ENCODE assay signal across 16 mouse cellular contexts in the genomic region with DNA sequence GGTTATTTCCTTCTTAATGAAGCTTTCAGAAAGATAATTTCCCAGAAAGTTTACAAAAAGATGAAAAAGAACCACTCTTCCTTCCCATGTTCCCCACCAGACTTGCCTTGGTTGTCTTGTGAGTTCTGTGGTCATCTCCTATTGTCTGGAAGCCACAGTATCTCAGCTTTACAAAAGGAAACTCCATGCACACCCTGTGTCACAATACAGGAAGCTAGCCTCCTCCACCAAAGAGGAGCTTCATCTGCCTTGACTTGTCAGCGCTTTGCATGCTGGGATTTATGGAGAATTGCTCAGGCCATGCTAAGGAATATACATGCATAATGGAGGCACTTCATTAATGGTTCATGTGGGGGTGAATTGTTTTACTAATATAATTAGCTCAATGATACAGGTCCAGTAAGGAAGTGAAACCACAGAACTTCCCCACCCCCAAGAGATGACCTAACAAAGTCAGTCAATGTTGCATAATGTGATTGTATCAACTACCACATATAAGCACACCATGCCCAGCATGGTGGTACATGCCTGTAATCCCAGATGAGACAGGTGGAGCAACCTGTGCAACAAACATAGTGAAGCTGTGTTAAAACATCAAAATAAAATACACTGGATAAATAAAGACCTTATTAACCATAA. TPM values are rescaled to one million over a fixed set of nuclear protein-coding genes. Genes with fewer than 3 reads are reported as not detected.
A peak's percentile ranks its signal among the peaks of the same experiment; 100 is the strongest.
DNase-seq lines count a peak whose midpoint lies in the region; ATAC-seq and TF ChIP-seq lines count a peak whose summit lies in the region.
"Had no signal": no experiment of that assay in that cellular context is flagged by ENCODE, and none has a peak within 500 bp of the region (broad histone marks: within the 10 kb centered on the region; RNA-seq: fewer than 3 reads in every experiment).

No protein-coding gene starts in this region.

- H3K36me3 ChIP-seq in heart, embryonic 12.5 days: no peaks in the 10 kb centered on the region
- H3K36me3 ChIP-seq in macrophage (ENCODE audit: inconsistent target): no peaks in the 10 kb centered on the region
- H3K36me3 ChIP-seq: heart, embryonic 15.5 days; hindbrain, embryonic 12.5 days; limb, embryonic 15.5 days; neural tube, embryonic 12.5 days had no signal

- no peak overlapping the region for H3K4me2 ChIP-seq in heart, embryonic 12.5 days
- H3K4me2 ChIP-seq: heart, embryonic 15.5 days; hindbrain, embryonic 12.5 days; limb, embryonic 15.5 days; neural tube, embryonic 12.5 days had no signal

- TF ChIP-seq POLR2A in lung, adult 2 months (IDR thresholded peaks at IDR 0.05; ENCODE audit: borderline replicate concordance, extremely low read depth, low read depth, low read length): no peak

- no peak overlapping the region for H3K4me3 ChIP-seq in heart, embryonic 12.5 days
- H3K4me3 ChIP-seq in lung, adult 2 months (replicated peaks; ENCODE audit: extremely low read depth, low read depth, low read length): no peak overlapping the region
- H3K4me3 ChIP-seq in macrophage (ENCODE audit: inconsistent target): no peak overlapping the region
- H3K4me3 ChIP-seq: heart, embryonic 15.5 days; hindbrain, embryonic 12.5 days; limb, embryonic 15.5 days; neural tube, embryonic 12.5 days had no signal

- ATAC-seq in heart, embryonic 12.5 days (ENCODE audit: insufficient number of reproducible peaks, low FRiP score): no peak
- ATAC-seq: inflammation-experienced regulatory T-cells, adult 6 months; Patski had no signal

- no peak for TF ChIP-seq CTCF in lung, adult 2 months (IDR thresholded peaks at IDR 0.05; ENCODE audit: insufficient read depth, low read length)

- H3K27me3 ChIP-seq in heart, embryonic 12.5 days (replicated peaks): no peaks in the 10 kb centered on the region
- H3K27me3 ChIP-seq: heart, embryonic 15.5 days; hindbrain, embryonic 12.5 days; limb, embryonic 15.5 days; neural tube, embryonic 12.5 days had no signal

- H3K9ac ChIP-seq in heart, embryonic 12.5 days: no peak overlapping the region
- H3K9ac ChIP-seq: heart, embryonic 15.5 days; hindbrain, embryonic 12.5 days; limb, embryonic 15.5 days; neural tube, embryonic 12.5 days had no signal

- H3K27ac ChIP-seq in heart, embryonic 12.5 days (ENCODE audit: poor library complexity, severe bottlenecking): no peak overlapping the region
- peak overlapping the region; percentile 65 for H3K27ac ChIP-seq in macrophage
- H3K27ac ChIP-seq: heart, embryonic 15.5 days; hindbrain, embryonic 12.5 days; limb, embryonic 15.5 days; neural tube, embryonic 12.5 days had no signal

- DNase-seq in heart, adult 9 months (ENCODE audit: low spot score in 2 of 2): peak; percentile 15 to 28
- DNase-seq in lung, postnatal 25 days (ENCODE audit: low spot score): peak; percentile 37
- DNase-seq in lung, adult 2 months: no peak
- no peak for DNase-seq in T-cell, adult 2 months (ENCODE audit: low spot score)
- DNase-seq in testis, postnatal 10 days (ENCODE audit: low spot score): no peak
- DNase-seq: cerebellum, adult 9-11 months; right cerebral cortex, postnatal 14 days; thymus, postnatal 36 days had no signal

- H3K79me2 ChIP-seq in macrophage (ENCODE audit: inconsistent target): no peaks in the 10 kb centered on the region

- 0 out of 2 replicates have a peak, but pooled peaks cover 3% of the 10 kb centered on the region for H3K9me3 ChIP-seq in heart, embryonic 12.5 days (replicated peaks)
- H3K9me3 ChIP-seq: heart, embryonic 15.5 days; hindbrain, embryonic 12.5 days; limb, embryonic 15.5 days; neural tube, embryonic 12.5 days had no signal

- 84% methylated on average over 1 of the region's 1 CpGs for WGBS in heart, embryonic 12.5 days
- WGBS in lung, adult 2 months: 87% methylated on average over 1 of the region's 1 CpGs
- 25% methylated on average over 1 of the region's 1 CpGs for WGBS in macrophage (ENCODE audit: missing documents)

- H3K4me1 ChIP-seq in heart, embryonic 12.5 days (replicated peaks): no peaks in the 10 kb centered on the region
- H3K4me1 ChIP-seq in lung, adult 2 months (ENCODE audit: control insufficient read depth, insufficient read depth, low read length): no peaks in the 10 kb centered on the region
- H3K4me1 ChIP-seq: heart, embryonic 15.5 days; hindbrain, embryonic 12.5 days; limb, embryonic 15.5 days; neural tube, embryonic 12.5 days had no signal

RNA-seq across cellular contexts. Expression of a gene that starts 19.5 kb away (rescaled TPM):
- 34.6 and 37.9 TPM in 2 replicates for polyA plus RNA-seq in heart, embryonic 12.5 days (2016; fragmentation: Nextera tagmentation; extraction: Ambion mirVana)
- 12.9 and 18.8 TPM in 2 replicates for polyA plus RNA-seq in lung, adult 2 months (2012; rRNA removed)
- 10 to 100 TPM in 19 of 26 experiments, 1 to 10 TPM in 7; 7.9 to 29.9 (median 13.0) TPM for total RNA-seq in macrophage (2018; cell fraction: chromatin; rRNA removed)
- total RNA-seq in macrophage (2018; cell fraction: cytosol; rRNA removed): 10 to 100 TPM in 11 of 26 experiments, 1 to 10 TPM in 15; 4.3 to 16.8 (median 9.6) TPM
- total RNA-seq in macrophage (2018; cell fraction: nucleus; rRNA removed): 10 to 100 TPM in 20 of 26 experiments, 1 to 10 TPM in 6; 6.4 to 30.8 (median 13.9) TPM
- polyA plus RNA-seq in macrophage (2018): 8.3 to 17.9 TPM (median 10.7 TPM) in 3 replicates

Comparison
In these comparisons a context has a peak if more than half of its experiments do, and no peak if none do; other contexts are left out.
1. DNase-seq: peak in heart, adult 9 months (2 of 2) and lung, postnatal 25 days (single experiment); none in lung, adult 2 months (single experiment), T-cell, adult 2 months (single experiment) and testis, postnatal 10 days (single experiment).